ENCODE assay signal across 16 mouse cellular contexts in the genomic region with DNA sequence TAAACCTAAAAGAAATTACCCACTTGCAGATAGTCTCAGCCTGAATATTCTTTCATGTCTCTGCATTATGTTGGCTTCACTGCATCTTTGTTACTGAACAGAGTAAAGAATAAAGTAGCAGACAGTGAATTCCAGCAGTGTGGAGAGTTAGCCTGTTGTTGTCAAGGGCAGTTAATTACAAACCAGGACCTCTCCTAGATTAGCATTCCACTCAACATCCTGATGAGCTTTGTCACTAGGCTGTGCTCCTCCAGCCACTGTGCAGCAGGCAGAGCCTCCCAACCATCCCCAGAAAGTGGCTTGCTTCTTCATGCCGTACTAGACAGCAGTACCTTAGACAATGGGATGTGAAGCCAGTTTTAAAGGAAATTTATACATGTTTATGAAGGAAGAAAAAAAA.
DNase-seq lines count a peak whose midpoint lies in the region; ATAC-seq lines count a peak whose summit lies in the region.
"Had no signal": no experiment of that assay in that cellular context is flagged by ENCODE, and none has a peak within 500 bp of the region (broad histone marks: within the 10 kb centered on the region; RNA-seq: fewer than 3 reads in every experiment).

No protein-coding gene starts in this region.

- no peak overlapping the region for H3K27ac ChIP-seq in forebrain, embryonic 14.5 days (ENCODE audit: low read depth, low read length)
- no peak overlapping the region for H3K27ac ChIP-seq in forebrain, embryonic 15.5 days (replicated peaks)
- no peak overlapping the region for H3K27ac ChIP-seq in neural tube, embryonic 11.5 days (ENCODE audit: low read depth, low read length)
- H3K27ac ChIP-seq in neural tube, embryonic 15.5 days (replicated peaks): no peak overlapping the region
- H3K27ac ChIP-seq: left cerebral cortex, adult 2 months; limb, embryonic 12.5 days; liver, embryonic 14.5 days had no signal

- no peaks in the 10 kb centered on the region for H3K36me3 ChIP-seq in forebrain, embryonic 14.5 days (ENCODE audit: control insufficient read depth, insufficient read depth, low read length)
- no peaks in the 10 kb centered on the region for H3K36me3 ChIP-seq in forebrain, embryonic 15.5 days
- H3K36me3 ChIP-seq in neural tube, embryonic 11.5 days (ENCODE audit: control insufficient read depth, insufficient read depth, low read length): no peaks in the 10 kb centered on the region
- no peaks in the 10 kb centered on the region for H3K36me3 ChIP-seq in neural tube, embryonic 15.5 days
- H3K36me3 ChIP-seq: limb, embryonic 12.5 days had no signal

- intact Hi-C loops in left cerebral cortex, postnatal 25 days (cut with DNase I): no loop called here

- peak; percentile 44 for ATAC-seq in forebrain, embryonic 14.5 days
- no peak for ATAC-seq in forebrain, embryonic 15.5 days (replicated peaks)
- ATAC-seq in neural tube, embryonic 11.5 days (ENCODE audit: insufficient read depth, low FRiP score, low TSS enrichment): peak; percentile 60; the same call in 1 of the 2 replicates
- ATAC-seq in neural tube, embryonic 15.5 days (ENCODE audit: low FRiP score): no peak

- 20% methylated on average over 1 of the region's 1 CpGs for WGBS in forebrain, embryonic 14.5 days
- 22% methylated on average over 1 of the region's 1 CpGs for WGBS in forebrain, embryonic 15.5 days
- 67% methylated on average over 1 of the region's 1 CpGs for WGBS in neural tube, embryonic 11.5 days
- WGBS in neural tube, embryonic 15.5 days: 39% methylated on average over 1 of the region's 1 CpGs

- no peak overlapping the region for H3K9ac ChIP-seq in forebrain, embryonic 14.5 days (ENCODE audit: low read length)
- no peak overlapping the region for H3K9ac ChIP-seq in forebrain, embryonic 15.5 days (replicated peaks)
- H3K9ac ChIP-seq in neural tube, embryonic 11.5 days (ENCODE audit: low read length): no peak overlapping the region
- H3K9ac ChIP-seq in neural tube, embryonic 15.5 days (replicated peaks): no peak overlapping the region
- H3K9ac ChIP-seq: limb, embryonic 12.5 days; liver, embryonic 14.5 days had no signal

- peak; percentile 37 for DNase-seq in forebrain, embryonic 14.5 days (ENCODE audit: low spot score)
- no peak for DNase-seq in neural tube, embryonic 11.5 days (ENCODE audit: low spot score)
- peak; percentile 12 for DNase-seq in kidney, postnatal 10 days
- DNase-seq in retina, postnatal 1 day: peak; percentile 77
- no peak for DNase-seq in frontal cortex, postnatal 14 days (ENCODE audit: low spot score in 2 of 2)
- DNase-seq in left cerebral cortex, postnatal 25 days (ENCODE audit: low spot score in 2 of 2): no peak
- DNase-seq: adrenal gland, adult 2 months; cerebellum, adult 8-10 months; heart, adult 18-20 months; lung, postnatal 10 days had no signal

- no peaks in the 10 kb centered on the region for H3K9me3 ChIP-seq in forebrain, embryonic 14.5 days (replicated peaks; ENCODE audit: control insufficient read depth, low read length)
- H3K9me3 ChIP-seq in forebrain, embryonic 15.5 days: no peaks in the 10 kb centered on the region
- H3K9me3 ChIP-seq in neural tube, embryonic 11.5 days (ENCODE audit: control insufficient read depth, low read length): no peaks in the 10 kb centered on the region
- no peaks in the 10 kb centered on the region for H3K9me3 ChIP-seq in neural tube, embryonic 15.5 days (replicated peaks)
- H3K9me3 ChIP-seq: limb, embryonic 12.5 days had no signal

- no peak overlapping the region for H3K4me2 ChIP-seq in forebrain, embryonic 14.5 days (ENCODE audit: low read length)
- no peak overlapping the region for H3K4me2 ChIP-seq in forebrain, embryonic 15.5 days (replicated peaks)
- H3K4me2 ChIP-seq in neural tube, embryonic 11.5 days (ENCODE audit: low read depth): no peak overlapping the region
- no peak overlapping the region for H3K4me2 ChIP-seq in neural tube, embryonic 15.5 days
- H3K4me2 ChIP-seq: limb, embryonic 12.5 days had no signal

- no peaks in the 10 kb centered on the region for H3K27me3 ChIP-seq in forebrain, embryonic 14.5 days (replicated peaks; ENCODE audit: control insufficient read depth, insufficient read depth, low read length)
- no peaks in the 10 kb centered on the region for H3K27me3 ChIP-seq in forebrain, embryonic 15.5 days
- H3K27me3 ChIP-seq in neural tube, embryonic 11.5 days (ENCODE audit: control insufficient read depth, insufficient read depth, low read length): no peaks in the 10 kb centered on the region
- H3K27me3 ChIP-seq in neural tube, embryonic 15.5 days (replicated peaks): no peaks in the 10 kb centered on the region
- H3K27me3 ChIP-seq: limb, embryonic 12.5 days had no signal

- no peak overlapping the region for H3K4me3 ChIP-seq in forebrain, embryonic 14.5 days (ENCODE audit: low read depth, low read length)
- no peak overlapping the region for H3K4me3 ChIP-seq in forebrain, embryonic 15.5 days
- H3K4me3 ChIP-seq in neural tube, embryonic 11.5 days (ENCODE audit: low read depth, low read length): no peak overlapping the region
- H3K4me3 ChIP-seq in neural tube, embryonic 15.5 days (replicated peaks): no peak overlapping the region
- H3K4me3 ChIP-seq: erythroblast, embryonic 14.5 days; left cerebral cortex, adult 2 months; limb, embryonic 12.5 days had no signal

- H3K4me1 ChIP-seq in forebrain, embryonic 14.5 days (ENCODE audit: control insufficient read depth, insufficient read depth, low read length): peaks cover 8% of the 10 kb centered on the region
- peaks cover 4% of the 10 kb centered on the region; the same call in 1 of the 2 replicates for H3K4me1 ChIP-seq in forebrain, embryonic 15.5 days
- no peaks in the 10 kb centered on the region for H3K4me1 ChIP-seq in neural tube, embryonic 11.5 days (ENCODE audit: control insufficient read depth, insufficient read depth, low read length)
- no peaks in the 10 kb centered on the region for H3K4me1 ChIP-seq in neural tube, embryonic 15.5 days

Comparison
In these comparisons a context has a peak if more than half of its experiments do, and no peak if none do; other contexts are left out.
1. ATAC-seq: peak in forebrain, embryonic 14.5 days (single experiment) and neural tube, embryonic 11.5 days (single experiment); none in forebrain, embryonic 15.5 days (single experiment) and neural tube, embryonic 15.5 days (single experiment).
2. DNase-seq: peak in forebrain, embryonic 14.5 days (single experiment), kidney, postnatal 10 days (single experiment) and retina, postnatal 1 day (single experiment); none in neural tube, embryonic 11.5 days (single experiment), frontal cortex, postnatal 14 days (0 of 2) and left cerebral cortex, postnatal 25 days (0 of 2).